Mouse (Mus musculus): ENCODE data around the gene Polr1b. TPM values are rescaled to one million over a fixed set of nuclear protein-coding genes. Genes with fewer than 3 reads are reported as not detected.

Gene Polr1b
- total and polyA plus RNA-seq, 2 experiments from 2014 or later = 11.3 to 21.8 TPM

DNA sequence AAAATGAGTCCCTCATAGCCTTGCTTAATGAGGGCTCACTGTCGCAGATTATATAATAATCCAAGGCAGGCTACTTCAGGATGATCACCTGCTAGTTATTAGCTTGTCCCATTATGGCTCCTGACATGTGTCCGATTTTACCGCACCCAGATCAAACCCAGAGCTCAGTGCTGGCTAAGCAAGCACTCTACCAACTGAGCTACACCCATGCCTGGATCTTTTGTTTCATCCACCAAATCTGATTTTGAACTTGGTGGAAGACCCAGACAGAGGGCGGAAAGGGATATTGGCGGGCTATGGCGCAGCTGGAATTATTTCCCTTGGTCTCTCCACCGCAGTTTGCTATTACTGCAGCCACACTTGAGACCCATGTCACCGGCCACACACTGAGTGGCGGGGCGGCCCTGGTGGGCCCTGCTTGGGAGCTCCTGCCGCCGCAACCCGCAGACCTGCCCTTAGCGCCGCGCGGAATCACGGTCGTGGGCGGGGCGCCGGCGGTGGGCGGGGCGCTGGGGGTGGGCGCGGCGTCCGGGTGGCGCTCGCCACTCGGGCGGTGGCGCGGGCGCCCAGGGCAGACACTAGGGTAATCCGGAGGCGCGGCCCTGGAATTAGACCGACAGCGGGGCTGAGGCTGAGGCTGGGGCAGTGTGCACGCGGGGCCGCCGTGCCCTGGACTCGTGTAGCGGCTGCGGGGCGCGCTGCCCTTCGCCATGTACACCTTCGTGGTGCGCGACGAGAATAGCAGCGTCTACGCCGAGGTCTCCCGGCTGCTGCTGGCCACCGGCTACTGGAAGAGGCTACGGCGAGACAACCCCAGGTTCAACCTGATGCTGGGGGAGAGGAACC, 35.1 kb upstream of the Polr1b start, which contains the start of gene Ttl:
TSS of gene Ttl (plus strand) at position 506 of the 846 bp plus-strand sequence.
- peak within 1 kb of the TSS; percentile 91 for H3K4me3 ChIP-seq (ENCODE audit: low read length)
- no peaks in the 10 kb centered on the region for H3K36me3 ChIP-seq (ENCODE audit: insufficient read depth, low read length)
- WGBS = under 1% methylated on average over 61 of the region's 62 CpGs
- DNase-seq (ENCODE audit: low spot score) = peak; percentile 89
- H3K9ac ChIP-seq (replicated peaks; ENCODE audit: low read length) = peak within 1 kb of the TSS; percentile 71
- peak within 1 kb of the TSS; percentile 71 for H3K4me2 ChIP-seq (ENCODE audit: low read depth, low read length)
- ATAC-seq = peak; percentile 95
- H3K4me1 ChIP-seq (ENCODE audit: insufficient read depth, low read length) = peaks cover 25% of the 10 kb centered on the region; the same call in 1 of the 2 replicates
- no peaks in the 10 kb centered on the region for H3K27me3 ChIP-seq (ENCODE audit: insufficient read depth, low read length)
- H3K27ac ChIP-seq = peak within 1 kb of the TSS; percentile 80
- no peak for TF ChIP-seq CTCF (IDR thresholded peaks at IDR 0.05; ENCODE audit: low read depth)
- no peaks in the 10 kb centered on the region for H3K9me3 ChIP-seq (ENCODE audit: low read length)

DNA sequence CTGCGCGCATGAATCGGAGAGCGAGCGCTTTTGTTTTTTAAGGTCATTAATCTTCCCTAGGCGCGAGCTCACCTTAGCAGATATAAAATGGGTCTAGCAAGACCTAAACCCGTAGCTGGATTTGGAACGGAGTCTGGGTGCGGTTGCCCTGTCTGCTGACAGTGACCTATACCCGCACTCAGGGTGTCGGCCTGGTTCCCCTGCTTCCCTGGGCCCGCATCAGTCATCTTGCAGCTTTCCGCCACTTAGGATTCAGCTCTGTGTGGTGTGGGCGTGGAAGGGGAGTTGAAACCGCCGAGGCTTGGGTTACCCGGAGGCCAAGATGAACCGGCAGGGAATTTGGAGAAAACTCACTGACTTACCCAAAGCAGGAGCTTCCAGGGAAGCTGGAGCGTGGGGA, 34.5 kb upstream of the Polr1b start:
- H3K4me3 ChIP-seq (ENCODE audit: low read length) = peak overlapping the region; percentile 91
- H3K9ac ChIP-seq (replicated peaks; ENCODE audit: low read length) = peak overlapping the region; percentile 71
- ATAC-seq (peak; percentile 62), DNase-seq (ENCODE audit: low spot score) (peak; percentile 75)
- WGBS = under 1% methylated on average over 20 of the region's 20 CpGs
- peaks cover 25% of the 10 kb centered on the region; the same call in 1 of the 2 replicates for H3K4me1 ChIP-seq (ENCODE audit: insufficient read depth, low read length)
- no peak for TF ChIP-seq CTCF (IDR thresholded peaks at IDR 0.05; ENCODE audit: low read depth)
- H3K36me3 ChIP-seq (ENCODE audit: insufficient read depth, low read length) = no peaks in the 10 kb centered on the region
- H3K9me3 ChIP-seq (ENCODE audit: low read length) = no peaks in the 10 kb centered on the region
- H3K4me2 ChIP-seq (ENCODE audit: low read depth, low read length) = peak overlapping the region; percentile 71
- H3K27ac ChIP-seq = peak overlapping the region; percentile 80
- no peaks in the 10 kb centered on the region for H3K27me3 ChIP-seq (ENCODE audit: insufficient read depth, low read length)

DNA sequence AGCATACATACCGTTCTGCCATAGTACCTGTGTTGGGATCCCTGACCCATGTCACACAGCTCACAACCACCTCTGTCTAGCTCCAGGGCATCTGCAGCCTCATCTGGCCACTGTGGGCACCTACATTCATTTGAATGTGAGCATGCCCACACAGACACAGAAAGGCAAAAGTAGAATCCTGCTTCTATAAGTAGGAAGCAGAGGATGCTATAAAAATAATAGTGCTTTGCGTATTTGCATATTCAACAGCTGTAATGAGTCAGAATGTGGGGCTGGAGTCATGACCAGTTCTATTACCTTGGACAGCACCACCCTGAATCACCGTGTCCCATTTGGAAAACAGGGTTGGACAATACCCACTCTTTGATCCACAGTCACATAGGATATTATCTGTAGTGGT, 30.5 kb upstream of the Polr1b start:
- Histone ChIP-seq H3K27me3 (ENCODE audit: insufficient read depth, low read length) (no peaks in the 10 kb centered on the region), H3K4me1 (ENCODE audit: insufficient read depth, low read length) (peaks cover 21% of the 10 kb centered on the region; the same call in 1 of the 2 replicates), H3K27ac (no peak overlapping the region), H3K4me2 (ENCODE audit: low read depth, low read length) (no peak overlapping the region), H3K4me3 (ENCODE audit: low read length) (no peak overlapping the region), H3K9ac (replicated peaks; ENCODE audit: low read length) (no peak overlapping the region), H3K9me3 (ENCODE audit: low read length) (no peaks in the 10 kb centered on the region), H3K36me3 (ENCODE audit: insufficient read depth, low read length) (no peaks in the 10 kb centered on the region)
- WGBS = 87% methylated on average over 3 of the region's 3 CpGs
- no peak for TF ChIP-seq CTCF (IDR thresholded peaks at IDR 0.05; ENCODE audit: low read depth)
- ATAC-seq (no peak), DNase-seq (ENCODE audit: low spot score) (no peak)

DNA sequence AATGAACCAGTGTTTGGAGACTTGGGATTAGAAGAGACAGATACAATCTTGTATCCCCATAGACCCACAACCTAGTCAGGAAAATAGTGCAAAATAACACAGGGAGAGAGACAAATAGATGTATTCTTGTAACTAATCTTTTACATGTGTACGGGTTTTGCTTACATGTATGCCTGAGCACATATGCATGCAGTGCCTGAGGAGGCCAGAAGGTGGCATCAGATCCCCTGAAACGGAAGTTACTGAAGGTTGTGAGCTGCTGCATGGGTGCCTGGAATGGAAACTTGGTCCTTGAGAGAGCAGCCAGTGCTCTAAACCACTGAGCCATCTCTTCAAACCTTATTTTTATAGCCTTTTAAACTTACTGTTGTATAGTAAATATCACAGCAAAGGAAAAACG, 22.5 kb upstream of the Polr1b start:
- H3K9ac ChIP-seq (replicated peaks; ENCODE audit: low read length) = no peak overlapping the region
- no peak overlapping the region for H3K4me3 ChIP-seq (ENCODE audit: low read length)
- ATAC-seq (no peak), DNase-seq (ENCODE audit: low spot score) (peak; percentile 53)
- WGBS = 81% methylated on average over 3 of the region's 3 CpGs
- H3K27me3 ChIP-seq (ENCODE audit: insufficient read depth, low read length) = no peaks in the 10 kb centered on the region
- no peaks in the 10 kb centered on the region for H3K9me3 ChIP-seq (ENCODE audit: low read length)
- H3K27ac ChIP-seq = no peak overlapping the region
- H3K4me2 ChIP-seq (ENCODE audit: low read depth, low read length) = no peak overlapping the region
- H3K4me1 ChIP-seq (ENCODE audit: insufficient read depth, low read length) = no peaks in the 10 kb centered on the region
- peaks cover 35% of the 10 kb centered on the region for H3K36me3 ChIP-seq (ENCODE audit: insufficient read depth, low read length)
- peak; percentile 62 for TF ChIP-seq CTCF (IDR thresholded peaks at IDR 0.05; ENCODE audit: low read depth)

DNA sequence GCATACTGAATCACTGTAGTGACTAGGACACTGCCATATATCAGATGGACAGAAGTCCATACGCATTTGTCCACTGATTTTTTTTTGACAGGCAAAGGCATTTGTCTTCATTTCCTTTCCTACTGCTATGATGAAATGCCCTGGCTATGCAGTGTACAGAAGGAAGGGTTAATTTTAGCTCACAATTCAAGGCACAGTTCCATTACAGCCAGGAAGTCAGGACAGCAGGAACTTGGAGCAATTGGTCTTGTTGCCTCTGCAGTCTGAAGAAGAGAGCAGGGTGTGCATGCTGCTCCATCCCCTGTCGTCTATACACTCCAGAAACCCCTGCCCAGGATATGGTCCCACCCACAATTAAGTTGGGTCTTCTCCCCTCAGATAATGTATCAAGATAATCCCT, 21.6 kb upstream of the Polr1b start:
- Histone ChIP-seq H3K4me3 (ENCODE audit: low read length) (no peak overlapping the region), H3K9ac (replicated peaks; ENCODE audit: low read length) (no peak overlapping the region), H3K27me3 (ENCODE audit: insufficient read depth, low read length) (no peaks in the 10 kb centered on the region), H3K4me1 (ENCODE audit: insufficient read depth, low read length) (no peaks in the 10 kb centered on the region), H3K36me3 (ENCODE audit: insufficient read depth, low read length) (peaks cover 39% of the 10 kb centered on the region), H3K4me2 (ENCODE audit: low read depth, low read length) (no peak overlapping the region), H3K9me3 (ENCODE audit: low read length) (no peaks in the 10 kb centered on the region), H3K27ac (no peak overlapping the region)
- no peak for DNase-seq (ENCODE audit: low spot score)
- TF ChIP-seq CTCF (IDR thresholded peaks at IDR 0.05; ENCODE audit: low read depth) = no peak
- ATAC-seq = no peak
- WGBS = 77% methylated on average over 2 of the region's 2 CpGs

DNA sequence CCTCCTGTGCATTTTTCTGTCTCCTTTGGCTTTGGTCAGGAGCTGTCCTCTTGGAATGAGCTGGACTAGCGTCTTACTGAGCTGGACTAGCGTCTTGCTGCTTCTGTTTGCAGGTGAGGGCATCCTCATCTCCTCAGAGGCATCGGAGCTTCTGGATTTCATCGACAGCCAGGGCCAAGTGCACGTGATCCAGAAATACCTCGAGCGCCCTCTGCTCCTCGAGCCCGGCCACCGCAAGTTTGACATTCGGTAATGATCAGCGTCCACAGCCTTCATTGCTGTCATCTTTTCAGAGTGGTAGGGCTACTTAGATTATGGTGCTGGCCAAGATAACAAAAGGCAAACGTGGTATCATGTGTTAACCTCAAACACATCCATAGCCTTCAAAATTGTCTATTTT, 19.7 kb upstream of the Polr1b start:
- DNase-seq (ENCODE audit: low spot score) = no peak
- ATAC-seq = no peak
- WGBS = 72% methylated on average over 13 of the region's 13 CpGs
- no peak overlapping the region for H3K27ac ChIP-seq
- H3K36me3 ChIP-seq (ENCODE audit: insufficient read depth, low read length) = peaks cover 48% of the 10 kb centered on the region
- H3K9ac ChIP-seq (replicated peaks; ENCODE audit: low read length) = no peak overlapping the region
- no peaks in the 10 kb centered on the region for H3K9me3 ChIP-seq (ENCODE audit: low read length)
- H3K4me1 ChIP-seq (ENCODE audit: insufficient read depth, low read length) = no peaks in the 10 kb centered on the region
- no peak overlapping the region for H3K4me3 ChIP-seq (ENCODE audit: low read length)
- peak; percentile 17; the same call in 1 of the 2 replicates for TF ChIP-seq CTCF (IDR thresholded peaks at IDR 0.05; ENCODE audit: low read depth)
- no peak overlapping the region for H3K4me2 ChIP-seq (ENCODE audit: low read depth, low read length)
- H3K27me3 ChIP-seq (ENCODE audit: insufficient read depth, low read length) = no peaks in the 10 kb centered on the region

DNA sequence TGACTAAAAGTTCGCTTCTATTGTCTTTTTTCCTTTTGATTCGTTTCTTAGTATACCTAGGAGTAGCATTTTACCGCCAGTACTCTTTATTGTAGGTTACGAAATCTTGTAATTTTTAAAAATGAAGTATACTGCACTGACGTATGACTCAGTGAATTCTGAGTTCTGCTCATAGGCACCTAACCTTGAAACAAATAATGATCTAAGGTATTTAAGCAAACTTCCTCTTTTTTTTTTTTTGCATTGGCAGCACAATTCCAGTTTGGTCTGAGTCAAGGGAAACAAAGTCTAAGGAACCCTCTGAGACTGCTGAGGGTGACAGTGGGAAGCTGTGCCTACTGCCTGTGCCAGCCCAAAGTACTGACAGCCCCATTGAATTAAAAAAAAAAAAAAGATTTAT, 17.3 kb upstream of the Polr1b start:
- no peak overlapping the region for H3K9ac ChIP-seq (replicated peaks; ENCODE audit: low read length)
- 90% methylated on average over 5 of the region's 5 CpGs for WGBS
- H3K4me2 ChIP-seq (ENCODE audit: low read depth, low read length) = no peak overlapping the region
- no peak overlapping the region for H3K4me3 ChIP-seq (ENCODE audit: low read length)
- no peaks in the 10 kb centered on the region for H3K27me3 ChIP-seq (ENCODE audit: insufficient read depth, low read length)
- peaks cover 42% of the 10 kb centered on the region for H3K36me3 ChIP-seq (ENCODE audit: insufficient read depth, low read length)
- H3K4me1 ChIP-seq (ENCODE audit: insufficient read depth, low read length) = no peaks in the 10 kb centered on the region
- TF ChIP-seq CTCF (IDR thresholded peaks at IDR 0.05; ENCODE audit: low read depth) = no peak
- no peaks in the 10 kb centered on the region for H3K9me3 ChIP-seq (ENCODE audit: low read length)
- DNase-seq (ENCODE audit: low spot score) = no peak
- H3K27ac ChIP-seq = no peak overlapping the region
- ATAC-seq = no peak

Measured in hindbrain, postnatal 0 days (tissue).